Mouse (Mus musculus): ENCODE results near the gene Reg4. TPM values are rescaled to one million over a fixed set of nuclear protein-coding genes. Genes with fewer than 3 reads are reported as not detected.
A peak's percentile ranks its signal among the peaks of the same experiment; 100 is the strongest.

The Reg4 gene
- polyA plus RNA-seq, 1 experiment from 2014 or later: not detected

- no peaks in the 10 kb centered on the region for H3K36me3 ChIP-seq (ENCODE audit: control insufficient read depth, insufficient read depth, low read length)
- DNase-seq (no peak), ATAC-seq (ENCODE audit: low FRiP score, low TSS enrichment) (no peak)
- H3K4me1 ChIP-seq (ENCODE audit: control insufficient read depth, insufficient read depth, low read length): no peaks in the 10 kb centered on the region
- H3K27ac ChIP-seq (replicated peaks; ENCODE audit: low read depth, low read length): no peak overlapping the region
- no peaks in the 10 kb centered on the region for H3K27me3 ChIP-seq (ENCODE audit: control insufficient read depth, insufficient read depth, low read length)
- no peaks in the 10 kb centered on the region for H3K9me3 ChIP-seq (ENCODE audit: control insufficient read depth, low read length)
- WGBS: 54% methylated on average over 2 of the region's 2 CpGs
- no peak overlapping the region for H3K4me2 ChIP-seq (ENCODE audit: low read length)
- H3K4me3 ChIP-seq (replicated peaks; ENCODE audit: low read depth, low read length): no peak overlapping the region
- no peak overlapping the region for H3K9ac ChIP-seq (replicated peaks; ENCODE audit: low read length)
These were observed 3.8 kb downstream of the Reg4 start for GRCm38 (mm10) chr3:98225746-98226145.

- H3K36me3 ChIP-seq (ENCODE audit: control insufficient read depth, insufficient read depth, low read length): no peaks in the 10 kb centered on the region
- H3K27me3 ChIP-seq (ENCODE audit: control insufficient read depth, insufficient read depth, low read length): no peaks in the 10 kb centered on the region
- no peak overlapping the region for H3K27ac ChIP-seq (replicated peaks; ENCODE audit: low read depth, low read length)
- WGBS: 38% methylated on average over 19 of the region's 19 CpGs
- peak; percentile 65; the same call in 1 of the 2 replicates for ATAC-seq (ENCODE audit: low FRiP score, low TSS enrichment)
- peak; percentile 87 for DNase-seq
- no peak overlapping the region for H3K4me2 ChIP-seq (ENCODE audit: low read length)
- H3K4me3 ChIP-seq (replicated peaks; ENCODE audit: low read depth, low read length): no peak overlapping the region
- H3K9ac ChIP-seq (replicated peaks; ENCODE audit: low read length): no peak overlapping the region
- no peaks in the 10 kb centered on the region for H3K4me1 ChIP-seq (ENCODE audit: control insufficient read depth, insufficient read depth, low read length)
- H3K9me3 ChIP-seq (ENCODE audit: control insufficient read depth, low read length): no peaks in the 10 kb centered on the region
These were observed 5.1 kb downstream of the Reg4 start for GRCm38 (mm10) chr3:98226988-98227610.

- Histone ChIP-seq H3K4me2 (ENCODE audit: low read length) (no peak overlapping the region), H3K27ac (replicated peaks; ENCODE audit: low read depth, low read length) (no peak overlapping the region), H3K4me3 (replicated peaks; ENCODE audit: low read depth, low read length) (no peak overlapping the region), H3K9ac (replicated peaks; ENCODE audit: low read length) (no peak overlapping the region), H3K36me3 (ENCODE audit: control insufficient read depth, insufficient read depth, low read length) (no peaks in the 10 kb centered on the region), H3K4me1 (ENCODE audit: control insufficient read depth, insufficient read depth, low read length) (no peaks in the 10 kb centered on the region), H3K9me3 (ENCODE audit: control insufficient read depth, low read length) (no peaks in the 10 kb centered on the region), H3K27me3 (ENCODE audit: control insufficient read depth, insufficient read depth, low read length) (no peaks in the 10 kb centered on the region)
- no peak for DNase-seq
- 68% methylated on average over 3 of the region's 3 CpGs for WGBS
- ATAC-seq (ENCODE audit: low FRiP score, low TSS enrichment): no peak
These were observed 5.8 kb downstream of the Reg4 start for GRCm38 (mm10) chr3:98227763-98228162.

- Histone ChIP-seq H3K9ac (replicated peaks; ENCODE audit: low read length) (no peak overlapping the region), H3K36me3 (ENCODE audit: control insufficient read depth, insufficient read depth, low read length) (no peaks in the 10 kb centered on the region), H3K4me2 (ENCODE audit: low read length) (no peak overlapping the region), H3K4me3 (replicated peaks; ENCODE audit: low read depth, low read length) (no peak overlapping the region), H3K9me3 (ENCODE audit: control insufficient read depth, low read length) (no peaks in the 10 kb centered on the region), H3K4me1 (ENCODE audit: control insufficient read depth, insufficient read depth, low read length) (no peaks in the 10 kb centered on the region), H3K27me3 (ENCODE audit: control insufficient read depth, insufficient read depth, low read length) (no peaks in the 10 kb centered on the region), H3K27ac (replicated peaks; ENCODE audit: low read depth, low read length) (no peak overlapping the region)
- ATAC-seq (ENCODE audit: low FRiP score, low TSS enrichment): no peak
- DNase-seq: no peak
- WGBS: 87% methylated on average over 7 of the region's 7 CpGs
These were observed 8.0 kb downstream of the Reg4 start for GRCm38 (mm10) chr3:98229943-98230342.

- Histone ChIP-seq H3K4me3 (replicated peaks; ENCODE audit: low read depth, low read length) (no peak overlapping the region), H3K27me3 (ENCODE audit: control insufficient read depth, insufficient read depth, low read length) (no peaks in the 10 kb centered on the region), H3K4me1 (ENCODE audit: control insufficient read depth, insufficient read depth, low read length) (no peaks in the 10 kb centered on the region), H3K36me3 (ENCODE audit: control insufficient read depth, insufficient read depth, low read length) (no peaks in the 10 kb centered on the region), H3K9me3 (ENCODE audit: control insufficient read depth, low read length) (no peaks in the 10 kb centered on the region), H3K27ac (replicated peaks; ENCODE audit: low read depth, low read length) (no peak overlapping the region), H3K4me2 (ENCODE audit: low read length) (no peak overlapping the region), H3K9ac (replicated peaks; ENCODE audit: low read length) (no peak overlapping the region)
- ATAC-seq (ENCODE audit: low FRiP score, low TSS enrichment) (no peak), DNase-seq (no peak)
These were observed 11.5 kb downstream of the Reg4 start for GRCm38 (mm10) chr3:98233504-98233903.

GRCm38 (mm10) chr3:98236266-98236665 is 14.3 kb downstream of the Reg4 start:
- DNase-seq (no peak), ATAC-seq (ENCODE audit: low FRiP score, low TSS enrichment) (no peak)
- Histone ChIP-seq H3K36me3 (ENCODE audit: control insufficient read depth, insufficient read depth, low read length) (no peaks in the 10 kb centered on the region), H3K27me3 (ENCODE audit: control insufficient read depth, insufficient read depth, low read length) (no peaks in the 10 kb centered on the region), H3K4me3 (replicated peaks; ENCODE audit: low read depth, low read length) (no peak overlapping the region), H3K4me2 (ENCODE audit: low read length) (no peak overlapping the region), H3K9ac (replicated peaks; ENCODE audit: low read length) (no peak overlapping the region), H3K9me3 (ENCODE audit: control insufficient read depth, low read length) (no peaks in the 10 kb centered on the region), H3K4me1 (ENCODE audit: control insufficient read depth, insufficient read depth, low read length) (no peaks in the 10 kb centered on the region), H3K27ac (replicated peaks; ENCODE audit: low read depth, low read length) (no peak overlapping the region)
- WGBS: 96% methylated on average over 6 of the region's 6 CpGs

GRCm38 (mm10) chr3:98237240-98237639 is 15.3 kb downstream of the Reg4 start:
- Histone ChIP-seq H3K27me3 (ENCODE audit: control insufficient read depth, insufficient read depth, low read length) (no peaks in the 10 kb centered on the region), H3K4me2 (ENCODE audit: low read length) (no peak overlapping the region), H3K9ac (replicated peaks; ENCODE audit: low read length) (no peak overlapping the region), H3K9me3 (ENCODE audit: control insufficient read depth, low read length) (no peaks in the 10 kb centered on the region), H3K4me3 (replicated peaks; ENCODE audit: low read depth, low read length) (no peak overlapping the region), H3K27ac (replicated peaks; ENCODE audit: low read depth, low read length) (no peak overlapping the region), H3K4me1 (ENCODE audit: control insufficient read depth, insufficient read depth, low read length) (no peaks in the 10 kb centered on the region), H3K36me3 (ENCODE audit: control insufficient read depth, insufficient read depth, low read length) (no peaks in the 10 kb centered on the region)
- ATAC-seq (ENCODE audit: low FRiP score, low TSS enrichment) (no peak), DNase-seq (no peak)
- 69% methylated on average over 5 of the region's 5 CpGs for WGBS

- Histone ChIP-seq H3K4me3 (replicated peaks; ENCODE audit: low read depth, low read length) (no peak overlapping the region), H3K4me1 (ENCODE audit: control insufficient read depth, insufficient read depth, low read length) (no peaks in the 10 kb centered on the region), H3K4me2 (ENCODE audit: low read length) (no peak overlapping the region), H3K9me3 (ENCODE audit: control insufficient read depth, low read length) (no peaks in the 10 kb centered on the region), H3K27me3 (ENCODE audit: control insufficient read depth, insufficient read depth, low read length) (no peaks in the 10 kb centered on the region), H3K9ac (replicated peaks; ENCODE audit: low read length) (no peak overlapping the region), H3K27ac (replicated peaks; ENCODE audit: low read depth, low read length) (no peak overlapping the region), H3K36me3 (ENCODE audit: control insufficient read depth, insufficient read depth, low read length) (no peaks in the 10 kb centered on the region)
- WGBS: 32% methylated on average over 3 of the region's 3 CpGs
- no peak; the same call in 1 of the 2 replicates for ATAC-seq (ENCODE audit: low FRiP score, low TSS enrichment)
- DNase-seq: no peak
These were observed 16.2 kb downstream of the Reg4 start for GRCm38 (mm10) chr3:98238150-98238549.

GRCm38 (mm10) chr3:98242051-98242450 is 20.1 kb downstream of the Reg4 start:
- Histone ChIP-seq H3K9ac (replicated peaks; ENCODE audit: low read length) (no peak overlapping the region), H3K4me2 (ENCODE audit: low read length) (no peak overlapping the region), H3K27ac (replicated peaks; ENCODE audit: low read depth, low read length) (no peak overlapping the region), H3K4me3 (replicated peaks; ENCODE audit: low read depth, low read length) (no peak overlapping the region), H3K9me3 (ENCODE audit: control insufficient read depth, low read length) (no peaks in the 10 kb centered on the region), H3K27me3 (ENCODE audit: control insufficient read depth, insufficient read depth, low read length) (no peaks in the 10 kb centered on the region), H3K4me1 (ENCODE audit: control insufficient read depth, insufficient read depth, low read length) (peaks cover 10% of the 10 kb centered on the region), H3K36me3 (ENCODE audit: control insufficient read depth, insufficient read depth, low read length) (no peaks in the 10 kb centered on the region)
- ATAC-seq (ENCODE audit: low FRiP score, low TSS enrichment) (no peak), DNase-seq (no peak)
- WGBS: 84% methylated on average over 3 of the region's 3 CpGs

Measured in midbrain, embryonic 14.5 days (tissue).